ENCODE assay signal across 28 mouse cellular contexts in the genomic region with DNA sequence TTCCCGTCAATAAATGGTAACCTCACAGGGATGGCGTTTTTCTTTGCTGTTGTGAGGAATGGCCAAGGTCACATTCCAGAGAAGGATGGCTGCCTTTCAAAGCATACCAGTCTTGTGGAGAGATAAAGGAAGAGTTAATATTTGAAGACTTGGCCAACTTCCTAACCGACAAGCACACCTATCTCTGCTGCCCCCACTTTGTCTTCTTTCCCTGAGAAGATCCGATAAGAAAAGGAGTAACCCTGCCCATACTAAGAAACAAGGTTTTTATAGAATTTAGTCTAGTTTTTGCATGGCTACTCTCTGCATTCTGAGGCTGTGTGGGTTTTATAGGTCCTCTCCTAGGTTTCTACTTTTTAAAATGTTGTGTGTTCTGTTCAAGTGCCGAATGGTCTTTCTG.
A peak's percentile ranks its signal among the peaks of the same experiment; 100 is the strongest.
DNase-seq lines count a peak whose midpoint lies in the region; ATAC-seq and TF ChIP-seq lines count a peak whose summit lies in the region.
"Had no signal": no experiment of that assay in that cellular context is flagged by ENCODE, and none has a peak within 500 bp of the region (broad histone marks: within the 10 kb centered on the region; RNA-seq: fewer than 3 reads in every experiment).

No protein-coding gene starts in this region.

- peaks cover 23% of the 10 kb centered on the region for H3K4me1 ChIP-seq in liver, postnatal 0 days (ENCODE audit: insufficient read depth)
- H3K4me1 ChIP-seq: embryonic facial prominence, embryonic 13.5 days; embryonic facial prominence, embryonic 15.5 days; forebrain, embryonic 13.5 days; forebrain, embryonic 15.5 days had no signal

- H3K4me3 ChIP-seq in liver, postnatal 0 days (ENCODE audit: low read depth, low read length), result no peak overlapping the region
- H3K4me3 ChIP-seq: embryonic facial prominence, embryonic 13.5 days; embryonic facial prominence, embryonic 15.5 days; erythroblast, embryonic 14.5 days; forebrain, embryonic 13.5 days; forebrain, embryonic 15.5 days had no signal

- H3K36me3 ChIP-seq in liver, postnatal 0 days (replicated peaks; ENCODE audit: insufficient read depth, low read length), result no peaks in the 10 kb centered on the region
- H3K36me3 ChIP-seq: embryonic facial prominence, embryonic 13.5 days; embryonic facial prominence, embryonic 15.5 days; forebrain, embryonic 15.5 days; G1E had no signal

- 70% methylated on average over 5 of the region's 5 CpGs for WGBS in liver, postnatal 0 days (ENCODE audit: insufficient replicate concordance)

- no peaks in the 10 kb centered on the region for H3K9me3 ChIP-seq in liver, postnatal 0 days (ENCODE audit: low read length)
- H3K9me3 ChIP-seq: embryonic facial prominence, embryonic 15.5 days; forebrain, embryonic 13.5 days; forebrain, embryonic 15.5 days; G1E had no signal

- no peaks in the 10 kb centered on the region for H3K27me3 ChIP-seq in liver, postnatal 0 days (ENCODE audit: insufficient read depth, low read length)
- H3K27me3 ChIP-seq: CH12.LX; embryonic facial prominence, embryonic 13.5 days; embryonic facial prominence, embryonic 15.5 days; forebrain, embryonic 13.5 days; forebrain, embryonic 15.5 days; Patski had no signal

- no peak overlapping the region for H3K27ac ChIP-seq in liver, postnatal 0 days (ENCODE audit: low read depth)
- H3K27ac ChIP-seq: embryonic facial prominence, embryonic 13.5 days; embryonic facial prominence, embryonic 15.5 days; forebrain, embryonic 13.5 days; forebrain, embryonic 15.5 days had no signal

- TF ChIP-seq EP300 in liver, postnatal 0 days (IDR thresholded peaks at IDR 0.05; ENCODE audit: low read depth), result peak; percentile 63; the same call in 1 of the 2 replicates

- TF ChIP-seq CTCF in liver, postnatal 0 days (IDR thresholded peaks at IDR 0.05; ENCODE audit: low read depth), result no peak

- no peak for ATAC-seq in liver, postnatal 0 days
- peak; percentile 61 for ATAC-seq in megakaryocyte-erythroid progenitor cell, adult 5-6 weeks (replicated peaks; ENCODE audit: low FRiP score, low TSS enrichment, poor library complexity, severe bottlenecking)
- ATAC-seq: activated CD4-positive, CD25-positive, alpha-beta regulatory T cell, adult 4 months; CD4-positive, CD25-positive, alpha-beta regulatory T cell, adult 4 months; forebrain, embryonic 13.5 days; forebrain, embryonic 15.5 days; forebrain, postnatal 0 days had no signal

- peak; percentile 25 for DNase-seq in kidney, adult 9 months
- DNase-seq in kidney, postnatal 25 days, result no peak
- no peak for DNase-seq in liver, postnatal 0 days
- no peak for DNase-seq in liver
- DNase-seq in neural tube, embryonic 10.5 days (ENCODE audit: extremely low spot score, low spot score), result no peak
- DNase-seq: adrenal gland, adult 8-10 months; adrenal gland, postnatal 14 days; adrenal gland, postnatal 36 days; B cell, adult 2 months; cerebellum, adult 11 months; cerebellum, adult 18-20 months; cerebellum, adult 8-10 months; cerebellum, adult 9-11 months; cerebellum, postnatal 14 days; cerebellum, postnatal 36 days; embryo, embryonic 11 days; forebrain, postnatal 0 days had no signal

- H3K4me2 ChIP-seq in liver, postnatal 0 days (ENCODE audit: low read depth, low read length), result no peak overlapping the region
- H3K4me2 ChIP-seq: embryonic facial prominence, embryonic 13.5 days; embryonic facial prominence, embryonic 15.5 days; forebrain, embryonic 13.5 days; forebrain, embryonic 15.5 days had no signal

- no peak overlapping the region for H3K9ac ChIP-seq in liver, postnatal 0 days (replicated peaks)
- H3K9ac ChIP-seq: embryonic facial prominence, embryonic 13.5 days; embryonic facial prominence, embryonic 15.5 days; forebrain, embryonic 13.5 days; forebrain, embryonic 15.5 days; forebrain, postnatal 0 days had no signal
